Mouse (Mus musculus) lung, postnatal 0 days (tissue): ENCODE measurements around the gene Alk.

ENCODE experiments used
- CTCF ChIP-seq: IDR thresholded peaks from 2 replicates; pipeline ENCODE4 v1.5.1; 2016; ENCODE audit warnings: antibody characterized with exemption, mild to moderate bottlenecking
- EP300 ChIP-seq: IDR thresholded peaks from 2 replicates; pipeline ENCODE4 v1.6.1; 2016; ENCODE audit warnings: antibody characterized with exemption, mild to moderate bottlenecking, control low read depth

- no peak for TF ChIP-seq CTCF
- TF ChIP-seq EP300 = no peak
Observed at GRCm38 (mm10) chr17:72237315-72237714, 367.1 kb downstream of the Alk start.
